Mouse (Mus musculus) right cerebral cortex, adult 18-20 months (tissue): ENCODE measurements at regions not wholly inside any gene's neighbourhood (a gene's known extent, or its start where the extent isn't known, plus 50 kb on each side); places are given as distances from the start of the nearest gene placed in this dataset.

Experiments
- DNase-seq: peaks from one replicate; pipeline ENCODE4 v3.0.0; 2022; ENCODE audit warnings: mixed read lengths

DNA sequence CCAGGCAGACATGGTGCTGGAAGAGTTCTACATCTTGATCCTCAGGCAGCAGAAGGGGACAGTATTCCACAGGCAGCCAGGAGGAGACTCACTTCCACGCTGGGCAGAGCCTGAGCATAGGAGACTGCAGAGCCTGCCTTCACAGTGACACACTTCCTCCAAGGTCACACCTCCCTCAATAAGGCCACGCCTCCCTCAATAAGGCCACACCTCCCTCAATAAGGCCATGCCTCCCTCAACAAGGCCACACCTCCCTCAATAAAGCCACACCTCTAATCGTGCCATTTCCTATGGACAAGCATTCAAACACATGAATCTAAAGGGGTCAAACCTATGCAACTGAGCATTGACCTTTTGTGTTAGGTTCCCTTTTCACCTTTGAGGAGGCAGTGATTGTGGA is 88.5 kb upstream of the Mphosph6 start:
- DNase-seq = no peak

DNA sequence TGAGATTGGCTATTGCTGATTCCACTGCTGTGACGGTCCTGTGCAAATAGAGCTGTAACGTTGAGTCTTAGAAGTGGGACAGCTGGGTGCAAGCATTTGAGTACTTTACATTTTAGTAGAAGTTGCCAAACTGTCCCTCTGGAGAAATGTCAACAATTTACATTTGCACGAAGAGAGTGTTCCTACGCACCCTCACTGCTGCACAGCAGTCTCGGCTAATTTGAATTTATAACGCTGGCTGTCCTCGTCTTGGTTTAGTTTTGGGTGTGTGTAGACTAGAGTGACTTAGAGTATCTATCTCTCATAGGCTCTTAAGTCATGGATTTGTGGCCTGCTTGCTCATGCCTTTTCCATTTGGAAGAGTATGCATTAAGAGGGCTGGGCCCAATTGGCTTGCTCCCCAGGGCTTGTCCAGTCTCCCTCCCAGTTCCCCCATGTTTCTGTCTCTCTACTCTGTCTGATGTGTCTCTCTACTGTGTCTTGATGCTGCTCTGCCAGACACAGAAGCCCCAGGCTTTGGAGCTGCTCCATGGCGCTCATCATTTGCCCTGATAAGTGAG is 79.8 kb upstream of the Mphosph6 start:
- DNase-seq = peak; percentile 10

DNA sequence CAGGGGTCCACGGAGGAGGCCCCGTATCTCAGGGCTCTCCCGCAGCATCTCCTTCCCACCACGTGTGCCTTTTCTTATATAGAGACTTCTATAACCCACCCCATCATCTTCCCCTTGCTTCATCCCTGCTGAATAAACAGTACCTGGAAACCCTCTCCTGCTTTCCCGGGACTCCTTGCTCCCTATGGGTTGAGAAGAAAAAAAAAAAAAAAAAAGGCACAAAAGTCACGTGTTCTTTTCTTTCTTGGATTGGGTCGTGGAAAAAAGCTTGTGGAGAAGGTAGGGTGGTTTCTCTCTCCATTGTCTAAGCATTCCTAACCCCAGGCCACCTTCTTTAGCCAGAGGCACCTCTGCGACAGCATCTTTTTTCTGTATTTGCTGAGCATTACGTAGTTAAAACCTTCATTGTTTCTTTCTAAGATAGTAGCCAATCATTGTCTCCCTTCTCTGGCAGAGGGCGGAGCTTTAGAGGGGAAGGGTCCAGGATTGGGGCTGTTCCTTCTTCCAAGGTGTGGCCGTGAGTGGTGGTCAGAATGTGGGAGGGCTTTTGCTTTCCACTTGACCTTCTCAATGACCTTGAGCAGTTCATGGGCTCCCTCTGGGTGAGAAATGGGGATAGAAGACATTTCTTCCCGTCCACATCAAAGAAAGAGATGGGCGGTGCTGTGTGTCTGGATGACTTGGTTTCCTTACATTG is 78.7 kb upstream of the Mphosph6 start:
- no peak for DNase-seq

DNA sequence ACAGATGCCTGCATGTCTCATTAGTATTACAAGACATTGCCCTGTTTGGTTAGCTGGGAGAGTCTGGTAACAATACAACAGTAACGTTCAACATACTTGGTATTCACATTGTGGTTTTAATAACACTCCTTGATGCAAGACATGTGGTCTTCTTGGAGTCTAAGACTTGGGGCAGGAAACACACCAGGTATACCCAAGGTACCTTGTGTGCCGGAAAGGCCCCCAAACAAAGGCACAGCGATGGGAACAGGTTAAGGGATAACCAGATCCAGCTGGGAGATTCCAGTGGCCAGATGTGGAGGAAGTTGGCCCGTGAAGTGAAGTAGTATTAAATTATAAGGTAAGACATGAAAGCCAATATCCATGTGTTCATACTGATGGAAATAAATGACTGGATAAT is 71.9 kb upstream of the Mphosph6 start:
- DNase-seq = no peak

DNA sequence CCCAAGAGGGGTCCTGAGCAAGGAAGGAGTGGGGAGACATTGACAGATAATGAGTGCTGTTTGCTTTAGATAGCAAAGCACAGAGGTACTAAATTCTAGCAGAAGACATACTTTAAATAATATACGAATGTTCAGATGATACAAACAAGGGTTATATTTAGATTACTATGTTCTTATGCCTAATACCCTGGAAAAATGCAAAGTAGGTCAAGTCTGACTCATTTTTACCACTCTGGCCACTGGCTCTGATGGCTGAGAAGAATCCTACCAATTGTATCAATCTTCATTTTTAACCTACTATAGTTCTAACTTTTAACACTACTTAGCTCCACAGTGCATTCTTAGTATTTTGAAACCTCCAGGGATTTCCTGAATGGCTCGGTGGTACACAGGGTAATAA is 65.4 kb upstream of the Mphosph6 start:
- DNase-seq = no peak

DNA sequence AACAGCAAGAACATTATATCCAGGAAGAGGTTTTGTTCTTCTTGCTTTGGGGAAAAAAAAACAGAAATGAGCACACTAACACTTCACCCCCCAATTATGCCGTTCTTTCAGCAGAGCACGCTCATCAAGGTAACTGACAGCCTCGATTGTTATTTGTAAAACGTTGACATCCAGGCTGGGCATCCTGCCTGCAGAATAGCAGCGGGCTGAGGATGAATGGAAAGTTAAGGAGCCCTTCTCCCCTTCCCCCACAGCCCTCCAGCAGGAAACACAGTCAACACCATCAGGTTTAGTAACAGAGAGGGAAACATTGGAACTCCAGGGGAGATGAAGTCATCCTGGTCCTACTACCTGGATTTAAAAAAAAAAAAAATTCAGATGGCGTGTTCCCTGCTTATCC is 63.3 kb upstream of the Mphosph6 start:
- DNase-seq = no peak

DNA sequence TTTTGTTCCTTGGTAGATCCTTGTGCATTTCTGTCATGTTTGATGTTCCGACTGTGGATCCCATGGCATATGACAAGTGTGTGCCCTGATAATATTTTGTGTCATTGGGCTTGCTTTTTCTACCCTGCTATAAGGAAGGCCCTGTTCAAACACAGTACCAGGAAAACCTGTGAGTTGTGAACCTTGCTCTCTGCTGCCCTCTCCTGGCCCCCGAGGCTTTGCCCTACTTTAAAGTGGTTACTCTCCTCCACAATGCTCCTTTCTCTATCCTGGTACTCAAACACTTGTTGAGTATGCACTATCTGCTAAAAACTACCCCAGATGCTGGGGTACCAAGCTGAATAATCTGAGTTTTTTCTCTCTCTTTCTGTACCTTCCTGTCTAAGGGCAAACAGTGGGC is 62.1 kb upstream of the Mphosph6 start:
- peak; percentile 5 for DNase-seq

DNA sequence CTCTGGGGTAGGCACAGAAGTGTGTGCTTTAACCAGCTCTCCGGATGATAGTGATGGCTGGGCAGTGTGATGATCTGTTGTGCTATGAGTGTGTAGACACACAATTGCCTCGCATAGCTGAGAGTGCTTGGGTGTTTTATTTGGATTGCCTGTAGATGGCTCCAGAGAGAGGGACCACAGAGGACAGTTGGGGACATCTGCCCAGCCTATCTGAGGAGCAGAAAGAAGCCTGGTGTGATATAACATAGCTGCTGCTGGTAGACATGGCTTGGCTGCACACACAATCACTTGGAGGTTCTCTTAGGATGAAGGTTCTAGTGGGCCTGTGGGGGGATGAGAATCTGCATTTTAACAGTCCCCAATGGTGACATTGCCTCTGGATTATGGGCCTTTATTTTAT is 60.6 kb upstream of the Mphosph6 start:
- DNase-seq = peak; percentile 6

DNA sequence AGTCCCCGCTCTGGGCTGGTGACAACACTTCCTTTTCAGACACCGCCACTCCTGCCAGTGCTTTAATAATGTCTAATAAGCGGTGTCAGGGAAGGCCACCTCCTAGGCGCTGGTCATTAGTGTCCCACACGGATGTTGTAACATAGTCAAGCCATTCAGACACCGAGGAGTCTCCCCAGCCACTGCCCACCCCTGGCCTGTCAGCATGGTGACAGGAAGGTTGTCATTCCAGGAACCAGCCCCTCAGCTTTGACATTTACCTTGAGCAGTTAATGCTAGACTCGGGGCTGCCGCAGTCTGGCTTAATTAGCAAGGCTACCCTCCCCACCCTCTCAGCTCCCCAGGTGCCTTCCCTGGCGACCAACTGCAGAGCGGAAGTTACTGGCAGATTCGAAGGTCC is 58.0 kb upstream of the Mphosph6 start:
- DNase-seq = no peak

DNA sequence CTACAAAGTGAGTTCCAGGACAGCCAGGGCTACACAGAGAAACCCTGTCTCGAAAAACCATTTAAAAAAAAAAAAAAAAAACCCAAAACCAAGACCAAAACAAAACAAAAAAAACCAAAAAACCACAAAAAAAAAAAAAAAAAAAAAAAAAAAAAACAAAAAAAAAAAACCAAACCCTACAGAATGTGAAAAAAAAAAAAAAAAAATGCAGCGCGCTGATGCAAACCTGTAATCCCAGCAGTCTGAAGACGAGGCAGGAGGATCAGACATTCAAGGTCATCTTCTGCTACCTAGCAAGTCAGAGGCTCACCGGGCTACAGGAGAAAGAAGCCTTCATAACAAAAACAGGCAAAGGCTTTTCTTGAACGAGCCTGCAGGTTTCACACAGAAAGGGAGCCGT is 57.4 kb upstream of the Mphosph6 start:
- no peak for DNase-seq

DNA sequence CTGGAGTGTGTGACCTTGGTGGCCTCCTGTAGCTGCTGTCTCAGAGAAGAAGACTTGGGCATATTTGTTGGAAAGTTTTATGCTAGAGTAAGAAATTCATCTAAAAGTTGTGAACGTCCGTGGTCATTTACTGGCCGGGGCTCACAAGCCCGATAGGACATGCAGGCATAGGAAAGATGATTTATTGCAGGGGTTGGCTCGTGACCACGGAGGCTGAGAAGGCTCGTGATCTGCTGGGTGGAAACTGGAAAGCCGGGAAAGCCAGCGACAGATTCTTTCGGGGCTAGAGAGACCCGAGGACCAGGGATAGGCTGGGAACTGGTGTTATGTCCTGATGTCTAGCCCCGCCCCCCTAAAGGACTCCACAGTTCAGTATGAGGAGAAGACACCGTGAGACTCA is 54.4 kb upstream of the Mphosph6 start:
- no peak for DNase-seq

DNA sequence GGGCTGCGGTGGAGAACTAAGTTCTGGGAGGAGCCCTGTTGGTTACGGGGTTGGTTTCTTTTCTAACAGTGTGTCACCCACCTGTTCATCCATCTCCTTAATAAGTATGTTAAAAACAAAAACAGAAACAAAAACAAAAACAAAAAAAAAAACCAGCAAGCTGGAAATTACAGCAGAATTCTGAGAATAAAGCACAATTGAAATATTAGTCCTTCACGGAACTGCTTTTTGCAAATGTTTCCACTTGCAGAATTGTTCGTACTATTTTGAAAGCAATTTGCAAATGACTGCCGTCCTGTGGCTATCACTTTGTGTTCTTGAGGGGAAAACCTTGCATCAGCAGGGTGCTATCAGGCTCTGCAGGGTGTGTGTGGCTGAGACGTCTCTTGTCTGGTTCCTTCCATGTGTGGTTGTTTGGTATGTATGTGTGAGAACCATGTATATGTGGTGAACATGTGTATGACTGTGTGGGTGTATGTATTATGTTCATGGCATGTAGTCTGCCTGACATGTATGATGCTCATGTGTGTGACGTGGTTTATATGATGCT is 53.3 kb upstream of the Mphosph6 start:
- no peak for DNase-seq

DNA sequence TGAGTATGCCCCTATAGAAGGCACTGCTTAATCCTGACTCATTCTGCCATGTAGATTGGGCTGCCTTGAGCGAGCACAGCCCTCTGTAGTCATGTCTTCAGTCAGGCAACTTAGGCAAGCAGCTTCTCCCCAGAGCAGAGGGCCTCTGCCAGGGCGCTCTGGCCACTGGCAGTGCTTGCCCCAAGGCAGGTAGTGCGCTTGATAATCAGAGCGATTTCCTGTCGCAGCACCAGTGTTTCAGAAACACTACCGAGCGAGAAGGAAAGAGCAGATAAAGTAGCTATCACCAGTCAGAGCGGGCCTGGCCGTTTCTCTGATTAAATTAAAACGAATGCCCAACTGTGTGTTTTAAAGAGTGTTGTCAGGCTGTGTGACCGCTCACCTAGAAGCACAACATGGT is 52.6 kb upstream of the Mphosph6 start:
- no peak for DNase-seq

DNA sequence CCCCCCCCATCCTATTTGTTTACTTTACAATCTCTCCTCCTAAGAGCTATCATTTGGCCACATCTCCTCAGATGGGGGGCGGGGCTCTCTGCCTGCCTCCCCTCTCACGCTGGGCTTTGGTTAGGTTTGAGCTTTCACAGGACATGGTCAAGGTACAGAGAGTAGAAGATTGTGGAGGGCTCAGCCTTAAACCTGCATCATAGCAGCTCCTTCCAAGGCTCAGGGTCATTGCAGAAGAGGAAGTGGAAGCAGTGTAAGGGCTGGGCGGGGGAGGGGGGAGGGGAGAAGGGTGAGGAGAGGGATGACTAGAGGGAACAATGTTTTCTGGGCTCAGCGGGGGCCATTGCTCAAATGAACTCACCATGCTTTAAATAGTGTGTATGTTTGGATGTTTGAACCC is 51.7 kb upstream of the Mphosph6 start:
- DNase-seq = no peak

DNA sequence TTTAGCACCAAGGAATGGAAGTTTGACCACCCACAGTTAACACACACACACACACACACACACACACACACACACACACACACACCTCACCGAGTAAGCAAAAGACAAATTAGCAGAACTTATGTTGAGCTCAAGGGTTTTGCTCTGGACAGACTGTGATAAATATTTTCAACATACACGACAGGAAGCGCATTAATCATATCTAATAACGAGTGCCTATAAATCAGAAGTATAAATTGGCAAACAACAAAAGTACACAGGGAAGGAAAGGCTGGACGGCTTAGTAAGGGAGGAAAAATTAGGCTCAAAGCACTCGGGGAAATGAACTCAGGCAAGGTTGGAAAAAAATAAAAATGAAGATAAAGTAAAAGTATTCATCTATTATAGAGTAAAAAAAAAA is 50.8 kb upstream of the Mphosph6 start:
- no peak for DNase-seq
